Mouse (Mus musculus) layer of hippocampus, adult 9-10 months (tissue): ENCODE data around the gene Vmn1r48.
A peak's percentile ranks its signal among the peaks of the same experiment; 100 is the strongest.
"Not testable (repeated sequence)": the region's sequence is repeated elsewhere in the genome, so short reads cannot be mapped to it uniquely, and the experiment has no call there.

ENCODE experiments used
- DNase-seq: peaks from one replicate; pipeline ENCODE4 v3.0.0; 2022; ENCODE audit warnings: low spot score

Gene Vmn1r48

GRCm38 (mm10) chr6:90036741-90037140, at the start of gene Vmn1r48:
TSS of gene Vmn1r48 (minus strand) at chr6:90036841.
- not testable (repeated sequence) for DNase-seq

DNA sequence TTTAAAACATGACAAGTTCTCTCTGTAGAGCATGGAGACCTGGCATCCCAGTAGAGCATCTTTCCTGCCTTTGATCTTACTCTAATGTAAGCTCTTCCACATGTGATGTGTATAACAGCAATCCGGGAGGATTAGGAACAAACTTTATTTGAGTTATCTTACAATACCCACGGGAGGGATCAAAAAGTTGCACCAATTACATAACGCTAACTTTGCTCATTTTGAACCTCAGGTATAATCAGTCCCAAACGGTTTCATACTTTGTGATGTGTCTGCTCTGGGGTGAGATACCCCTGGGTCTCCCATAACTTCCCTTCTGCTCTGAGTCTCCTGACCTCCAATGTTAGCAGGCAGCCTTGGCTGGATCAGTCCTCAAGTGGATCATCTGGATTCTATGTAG, 41.8 kb upstream of the Vmn1r48 start, which contains the start of gene Vmn1r49:
TSS of gene Vmn1r49 (minus strand) at position 101 of the 400 bp plus-strand sequence.
- no peak for DNase-seq

DNA sequence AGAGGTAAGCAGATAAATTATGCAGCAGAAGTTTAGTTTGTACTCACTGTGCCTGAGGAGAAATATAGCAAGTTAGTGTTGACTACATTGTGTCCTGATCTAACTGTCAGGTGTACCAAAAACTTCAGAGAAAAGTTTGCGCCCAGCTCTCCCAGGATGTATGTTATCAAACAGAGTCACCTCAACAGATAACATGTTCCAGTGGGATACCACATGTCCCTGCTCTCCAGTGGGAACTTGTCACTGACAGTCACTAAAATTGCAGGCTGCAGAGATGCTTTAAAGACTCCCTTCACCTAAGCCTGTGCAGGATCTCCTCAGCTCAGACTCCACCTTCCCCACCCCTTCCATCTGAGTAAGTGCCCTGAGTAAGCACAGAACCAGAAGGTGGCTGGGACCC, 20.8 kb downstream of the Vmn1r48 start, which contains the start of gene Vmn1r47:
TSS of gene Vmn1r47 (plus strand) at position 301 of the 400 bp plus-strand sequence.
- DNase-seq = not testable (repeated sequence)

- DNase-seq = peak; percentile 2
Measured at GRCm38 (mm10) chr6:89985989-89986388, 50.7 kb downstream of the Vmn1r48 start.
